Mouse (Mus musculus): ENCODE measurements around the gene Nfatc3. TPM values are rescaled to one million over a fixed set of nuclear protein-coding genes. Genes with fewer than 3 reads are reported as not detected.

The Nfatc3 gene
- polyA plus RNA-seq, 1 experiment = 11.8 TPM

DNA sequence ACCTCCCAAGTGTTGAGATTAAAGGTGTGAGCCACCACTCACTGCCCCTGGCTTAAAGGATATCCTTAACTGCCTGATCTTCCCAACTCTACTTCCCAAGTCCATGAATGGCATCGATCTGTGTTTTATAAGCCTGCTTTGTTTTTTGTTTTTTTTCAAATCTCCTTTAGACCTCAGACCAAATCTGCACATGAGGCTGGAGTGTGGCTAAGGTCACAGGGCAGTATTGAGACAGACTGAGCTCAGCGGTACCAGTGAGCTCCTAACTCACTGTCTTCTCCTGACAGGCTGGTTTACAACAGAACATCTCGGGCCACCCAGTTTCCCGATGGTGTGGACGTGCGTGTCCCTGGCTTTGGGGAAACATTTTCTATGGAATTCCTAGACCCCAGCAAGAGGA is 101.2 kb downstream of the Nfatc3 start:
- no peak overlapping the region for H3K4me2 ChIP-seq (ENCODE audit: low read depth)
- no peaks in the 10 kb centered on the region for H3K27me3 ChIP-seq (ENCODE audit: control insufficient read depth, insufficient read depth, insufficient read length)
- peaks cover 16% of the 10 kb centered on the region for H3K36me3 ChIP-seq (ENCODE audit: control insufficient read depth, insufficient read depth)
- H3K79me2 ChIP-seq (ENCODE audit: control insufficient read depth, insufficient read depth) = no peaks in the 10 kb centered on the region
- TF ChIP-seq REST (IDR thresholded peaks at IDR 0.05; ENCODE audit: insufficient read depth, insufficient read length) = no peak
- no peak for TF ChIP-seq POLR2AphosphoS2 (IDR thresholded peaks at IDR 0.05; ENCODE audit: insufficient read length, low read depth)
- TF ChIP-seq E2F4 (IDR thresholded peaks at IDR 0.05; ENCODE audit: insufficient read depth) = no peak
- no peak for TF ChIP-seq TCF3 (IDR thresholded peaks at IDR 0.05; ENCODE audit: insufficient read length, low read depth)
- TF ChIP-seq USF1 (IDR thresholded peaks at IDR 0.05; ENCODE audit: low read depth) = no peak
- no peak for TF ChIP-seq MAX (IDR thresholded peaks at IDR 0.05; ENCODE audit: low read depth)
- H3K4me3 ChIP-seq = no peak overlapping the region
- no peak overlapping the region for H3ac ChIP-seq (ENCODE audit: control insufficient read depth, insufficient read length)

DNA sequence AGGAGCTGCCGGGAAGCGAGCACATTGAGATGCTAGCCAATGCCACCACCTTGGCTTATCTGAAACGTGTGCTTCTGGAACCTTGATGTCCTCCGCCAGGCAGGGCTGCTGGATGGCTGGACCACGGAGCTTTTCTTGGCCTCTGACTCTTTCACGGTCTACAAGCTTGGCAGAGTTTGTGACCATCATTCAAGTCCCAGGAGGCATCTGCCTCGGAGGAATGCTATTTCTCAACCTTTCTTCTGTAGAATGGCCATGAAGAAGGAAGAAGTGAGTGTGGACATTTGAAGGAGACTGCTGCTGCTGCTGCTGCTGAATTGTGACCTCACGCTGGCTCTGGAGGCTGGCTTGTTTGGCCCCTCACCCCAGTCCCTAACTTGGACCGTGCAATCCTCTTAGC is 104.6 kb downstream of the Nfatc3 start:
- Histone ChIP-seq H3K27me3 (ENCODE audit: control insufficient read depth, insufficient read depth, insufficient read length) (no peaks in the 10 kb centered on the region), H3K79me2 (ENCODE audit: control insufficient read depth, insufficient read depth) (no peaks in the 10 kb centered on the region), H3ac (ENCODE audit: control insufficient read depth, insufficient read length) (no peak overlapping the region), H3K36me3 (ENCODE audit: control insufficient read depth, insufficient read depth) (peaks cover 7% of the 10 kb centered on the region), H3K4me3 (no peak overlapping the region), H3K4me2 (ENCODE audit: low read depth) (no peak overlapping the region)
- TF ChIP-seq MYOD1 (IDR thresholded peaks at IDR 0.05; ENCODE audit: control insufficient read depth in 1 of 3, insufficient read length in 2 of 3, low read depth in 2 of 3) (no peak), TCF12 (IDR thresholded peaks at IDR 0.05; ENCODE audit: insufficient read depth, poor library complexity, severe bottlenecking) (no peak), USF1 (IDR thresholded peaks at IDR 0.05; ENCODE audit: low read depth) (no peak), CEBPB (IDR thresholded peaks at IDR 0.05; ENCODE audit: insufficient read depth, poor library complexity, severe bottlenecking) (no peak)

DNA sequence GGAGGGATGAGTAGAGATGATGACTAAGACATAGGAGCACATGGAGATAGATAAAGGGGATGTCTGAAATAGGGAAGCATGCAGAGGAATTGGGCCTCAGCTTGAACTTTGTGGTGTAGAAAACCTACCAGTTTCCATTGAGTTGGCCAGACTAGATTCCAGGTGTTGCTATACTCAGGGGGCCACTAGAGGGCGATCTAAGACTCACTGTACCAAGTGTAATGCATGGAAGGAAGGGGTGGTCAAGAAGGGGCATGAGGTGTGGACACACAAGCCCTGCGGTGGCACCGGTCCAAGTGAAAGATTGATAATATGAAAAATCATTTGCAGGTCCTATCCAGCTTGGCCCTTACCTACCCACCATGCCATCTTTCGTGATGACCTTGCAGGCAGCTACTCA is 106.8 kb downstream of the Nfatc3 start:
- no peak overlapping the region for H3ac ChIP-seq (ENCODE audit: control insufficient read depth, insufficient read length)
- no peak for TF ChIP-seq TCF12 (IDR thresholded peaks at IDR 0.05; ENCODE audit: insufficient read depth, poor library complexity, severe bottlenecking)
- TF ChIP-seq MAX (IDR thresholded peaks at IDR 0.05; ENCODE audit: low read depth) = no peak
- TF ChIP-seq POLR2A (IDR thresholded peaks at IDR 0.05; ENCODE audit: insufficient read length, low read depth) = no peak
- no peak for TF ChIP-seq CEBPB (IDR thresholded peaks at IDR 0.05; ENCODE audit: insufficient read depth, poor library complexity, severe bottlenecking)
- TF ChIP-seq MYOG (IDR thresholded peaks at IDR 0.05; ENCODE audit: control insufficient read depth in 1 of 3, insufficient read depth in 1 of 3, insufficient read length in 2 of 3, low read depth in 2 of 3) = no peak
- TF ChIP-seq E2F4 (IDR thresholded peaks at IDR 0.05; ENCODE audit: insufficient read depth) = no peak
- no peak for TF ChIP-seq TCF3 (IDR thresholded peaks at IDR 0.05; ENCODE audit: insufficient read length, low read depth)
- TF ChIP-seq MYOD1 (IDR thresholded peaks at IDR 0.05; ENCODE audit: control insufficient read depth in 1 of 3, insufficient read length in 2 of 3, low read depth in 2 of 3) = no peak

DNA sequence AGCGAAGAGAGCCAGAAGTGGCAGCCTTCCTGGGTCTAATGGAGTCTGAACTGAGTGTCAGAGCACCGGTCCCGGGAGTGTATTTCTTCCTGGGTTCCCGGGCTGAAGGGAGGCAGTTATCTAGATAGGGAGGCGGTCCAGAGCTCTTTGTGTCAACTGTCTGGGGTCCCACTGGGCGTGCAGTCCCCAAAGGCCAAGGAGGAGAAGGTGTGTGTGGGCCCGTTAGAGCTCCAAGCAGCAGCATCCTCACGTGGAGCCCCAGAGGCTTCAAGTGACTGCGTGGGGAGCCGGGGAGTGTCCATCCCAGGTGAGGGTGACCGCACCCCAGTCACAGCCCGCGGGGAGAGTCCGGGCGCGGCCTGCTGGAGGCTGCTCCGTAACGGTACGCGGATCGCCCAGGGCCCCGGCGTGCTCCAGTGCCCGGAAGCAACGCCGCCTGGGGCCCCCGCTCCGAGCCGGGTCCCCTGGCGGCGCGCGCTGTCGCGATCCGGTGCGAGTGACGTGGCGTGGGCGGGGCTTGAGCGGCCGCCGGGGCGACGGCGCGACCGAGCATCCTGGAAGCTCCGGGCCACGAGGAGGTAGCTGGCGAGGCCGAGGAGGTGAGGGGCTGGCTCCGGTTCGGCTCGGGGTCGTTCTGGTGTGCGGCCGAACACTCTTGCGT is 109.8 kb downstream of the Nfatc3 start, which contains the start of gene Slc7a6:
TSS of gene Slc7a6 (plus strand) at position 502 of the 661 bp plus-strand sequence.
- Histone ChIP-seq H3K79me2 (ENCODE audit: control insufficient read depth, insufficient read depth) (peaks cover 25% of the 10 kb centered on the region), H3K4me2 (ENCODE audit: low read depth) (peak within 1 kb of the TSS; percentile 100), H3K4me3 (peak within 1 kb of the TSS; percentile 89), H3K27me3 (ENCODE audit: control insufficient read depth, insufficient read depth, insufficient read length) (no peaks in the 10 kb centered on the region), H3ac (ENCODE audit: control insufficient read depth, insufficient read length) (peak within 1 kb of the TSS; percentile 74), H3K36me3 (ENCODE audit: control insufficient read depth, insufficient read depth) (peaks cover 4% of the 10 kb centered on the region)
- TF ChIP-seq MYOG (IDR thresholded peaks at IDR 0.05; ENCODE audit: control insufficient read depth in 1 of 3, insufficient read depth in 1 of 3, insufficient read length in 2 of 3, low read depth in 2 of 3) = peak in 2 of 3 experiments; percentile 2 to 18
- TF ChIP-seq E2F4 (IDR thresholded peaks at IDR 0.05; ENCODE audit: insufficient read depth) = no peak
- no peak for TF ChIP-seq USF1 (IDR thresholded peaks at IDR 0.05; ENCODE audit: low read depth)
- no peak for TF ChIP-seq SRF (IDR thresholded peaks at IDR 0.05; ENCODE audit: control insufficient read depth, insufficient read length, low read depth)
- TF ChIP-seq MYOD1 (IDR thresholded peaks at IDR 0.05; ENCODE audit: control insufficient read depth in 1 of 3, insufficient read length in 2 of 3, low read depth in 2 of 3) = no peak
- no peak for TF ChIP-seq TCF3 (IDR thresholded peaks at IDR 0.05; ENCODE audit: insufficient read length, low read depth)
- TF ChIP-seq MAX (IDR thresholded peaks at IDR 0.05; ENCODE audit: low read depth) = no peak
- TF ChIP-seq TCF12 (IDR thresholded peaks at IDR 0.05; ENCODE audit: insufficient read depth, poor library complexity, severe bottlenecking) = no peak
- no peak for TF ChIP-seq REST (IDR thresholded peaks at IDR 0.05; ENCODE audit: insufficient read depth, insufficient read length)
- peak; percentile 99 for TF ChIP-seq POLR2A (IDR thresholded peaks at IDR 0.05; ENCODE audit: insufficient read length, low read depth)
- peak; percentile 95 for TF ChIP-seq POLR2AphosphoS2 (IDR thresholded peaks at IDR 0.05; ENCODE audit: insufficient read length, low read depth)

More for the DNA sequence above, 106.8 kb downstream of the Nfatc3 start:
- Histone ChIP-seq H3K4me3 (no peak overlapping the region), H3K79me2 (ENCODE audit: control insufficient read depth, insufficient read depth) (peaks cover 16% of the 10 kb centered on the region), H3K4me2 (ENCODE audit: low read depth) (no peak overlapping the region), H3K27me3 (ENCODE audit: control insufficient read depth, insufficient read depth, insufficient read length) (no peaks in the 10 kb centered on the region), H3K36me3 (ENCODE audit: control insufficient read depth, insufficient read depth) (peaks cover 6% of the 10 kb centered on the region)
